Mouse (Mus musculus) midbrain, embryonic 13.5 days (tissue): Measurements from ENCODE around the gene Gpr15. TPM values are rescaled to one million over a fixed set of nuclear protein-coding genes. Genes with fewer than 3 reads are reported as not detected.

Source experiments
- microRNA-seq: library from miRNA; unstranded; fragments of <30 nt; microRNA quantifications from one replicate; pipeline ENCODE4, GENCODE M21; 2016
- polyA plus RNA-seq: library from polyadenylated mRNA; unstranded; fragments of >200 nt; fragmentation: Nextera tagmentation; extraction: Ambion mirVana; gene quantifications from 2 replicates; pipeline ENCODE4 v1.2.1, GENCODE M21; 2015

Gpr15 gene
- polyA plus RNA-seq, 1 experiment from 2014 or later, result not detected

Small RNA genes lying within 50 kb of the gene (microRNA-seq; reads per million reads assigned to microRNA genes)
- gene Gm27564, result not detected

Other genes starting within 250 kb of the Gpr15 start
- 8.3 and 9.9 TPM in 2 replicates for gene St3gal6, start 194.8 kb downstream of the Gpr15 start, polyA plus RNA-seq
- gene Gm813, start 102.1 kb downstream of the Gpr15 start, polyA plus RNA-seq, result not detected in 2 replicates
- not detected in 2 replicates for gene E330017A01Rik, start 80.3 kb downstream of the Gpr15 start, polyA plus RNA-seq
- 7.1 and 10.6 TPM in 2 replicates for gene Cpox, start 48.8 kb downstream of the Gpr15 start, polyA plus RNA-seq
- 113 and 119 TPM in 2 replicates for gene Cldnd1, start 8.8 kb upstream of the Gpr15 start, polyA plus RNA-seq
- gene Olfr172, start 44.1 kb upstream of the Gpr15 start, polyA plus RNA-seq, result not detected in 2 replicates
- not detected in 2 replicates for gene Olfr173, start 81.2 kb upstream of the Gpr15 start, polyA plus RNA-seq
- not detected in 2 replicates for gene Olfr175-ps1, start 107.7 kb upstream of the Gpr15 start, polyA plus RNA-seq
- gene Olfr177, start 155.7 kb upstream of the Gpr15 start, polyA plus RNA-seq, result not detected in 2 replicates
- gene Olfr178, start 173.0 kb upstream of the Gpr15 start, polyA plus RNA-seq, result not detected in 2 replicates
- not detected in 2 replicates for gene Olfr181, start 209.7 kb upstream of the Gpr15 start, polyA plus RNA-seq
- gene Olfr180, start 210.3 kb upstream of the Gpr15 start, polyA plus RNA-seq, result not detected in 2 replicates